Mouse (Mus musculus) kidney, postnatal 14 days (tissue): ENCODE measurements around the gene Ctu1.
"Not testable (repeated sequence)": the region's sequence is repeated elsewhere in the genome, so short reads cannot be mapped to it uniquely, and the experiment has no call there.

Experiments
- DNase-seq: peaks from one replicate; pipeline ENCODE4 v3.0.0; 2022; ENCODE audit warnings: mixed read lengths

Ctu1 gene

DNA sequence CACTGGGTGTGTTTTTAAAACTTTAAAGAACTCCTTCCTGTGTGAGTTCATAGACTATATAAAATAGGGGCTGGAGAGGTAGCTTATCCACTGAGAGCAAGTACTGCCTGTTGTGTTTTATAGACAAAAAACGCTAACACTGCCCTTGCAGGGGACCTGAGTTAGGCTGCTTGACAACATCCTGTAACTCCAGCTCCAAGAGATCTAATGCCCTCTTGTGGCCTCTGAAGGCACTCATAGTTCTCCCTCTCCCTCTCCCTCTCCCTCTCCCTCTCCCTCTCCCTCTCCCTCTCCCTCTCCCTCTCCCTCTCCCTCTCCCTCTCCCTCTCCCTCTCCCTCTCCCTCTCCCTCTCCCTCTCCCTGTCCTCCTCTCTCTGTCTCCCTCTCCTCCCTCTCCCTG lies 10.7 kb downstream of the Ctu1 start:
- DNase-seq, result not testable (repeated sequence)

DNA sequence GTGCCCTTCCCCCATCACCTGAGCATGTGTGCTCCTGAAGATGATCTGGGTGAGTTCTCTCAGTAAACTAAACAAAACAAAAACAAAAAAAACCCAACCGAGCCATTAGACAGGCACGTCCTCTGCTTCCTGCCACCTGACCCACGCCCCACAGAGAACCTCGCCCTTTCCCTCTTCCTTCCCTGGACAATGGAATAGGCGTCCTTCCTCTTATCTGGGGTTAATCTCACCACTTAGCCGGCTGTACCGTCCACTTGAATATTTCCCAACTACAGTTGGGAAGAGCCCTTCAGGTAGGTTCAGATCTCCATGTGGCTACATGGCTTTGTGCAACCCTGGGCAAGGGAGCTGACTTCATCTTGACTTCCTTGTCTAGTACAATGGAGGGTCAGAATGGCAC lies 13.3 kb downstream of the Ctu1 start:
- no peak for DNase-seq

DNA sequence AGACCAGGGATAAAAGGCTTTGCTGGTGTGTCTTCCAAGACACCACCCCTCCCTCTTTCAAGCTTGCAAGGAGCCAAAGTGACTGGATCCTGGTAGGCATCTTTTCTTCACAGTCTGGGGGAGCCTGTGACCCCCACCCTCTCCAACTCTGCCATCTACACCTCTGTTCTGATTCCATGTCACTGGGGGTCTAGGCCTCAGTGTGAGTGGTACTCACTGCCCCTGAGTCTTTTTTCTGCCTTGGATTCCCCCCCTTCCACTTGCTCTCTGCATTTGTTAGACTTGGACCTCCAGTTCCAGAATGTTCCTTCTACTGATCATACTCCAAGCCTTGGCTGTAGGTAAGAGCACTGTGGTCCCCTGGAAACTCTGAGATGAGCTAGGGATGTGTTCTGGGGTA lies 18.3 kb downstream of the Ctu1 start, which contains the start of gene Klk14:
Klk14 (plus strand) TSS at position 301 of the 400 bp plus-strand sequence.
- DNase-seq, result no peak

DNA sequence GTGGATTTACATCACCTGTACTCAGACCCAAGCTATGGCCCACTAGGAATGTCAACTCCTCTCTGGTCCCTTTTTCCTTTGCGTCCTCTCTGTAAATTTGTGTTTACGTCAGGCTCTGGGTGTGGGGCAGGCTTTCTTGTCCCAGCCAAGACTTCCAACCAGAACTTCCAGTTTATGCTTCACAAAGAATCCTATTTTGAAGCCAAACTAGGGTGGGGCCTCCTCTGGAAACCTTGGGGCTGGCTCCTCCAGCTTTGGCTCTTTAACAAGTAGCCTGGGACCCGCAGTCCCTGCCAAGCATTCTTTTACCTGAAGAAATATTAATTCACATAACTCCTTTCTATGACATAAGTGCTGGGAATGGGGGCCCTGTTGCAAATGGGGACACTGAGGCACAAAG lies 38.2 kb downstream of the Ctu1 start:
- no peak for DNase-seq

DNA sequence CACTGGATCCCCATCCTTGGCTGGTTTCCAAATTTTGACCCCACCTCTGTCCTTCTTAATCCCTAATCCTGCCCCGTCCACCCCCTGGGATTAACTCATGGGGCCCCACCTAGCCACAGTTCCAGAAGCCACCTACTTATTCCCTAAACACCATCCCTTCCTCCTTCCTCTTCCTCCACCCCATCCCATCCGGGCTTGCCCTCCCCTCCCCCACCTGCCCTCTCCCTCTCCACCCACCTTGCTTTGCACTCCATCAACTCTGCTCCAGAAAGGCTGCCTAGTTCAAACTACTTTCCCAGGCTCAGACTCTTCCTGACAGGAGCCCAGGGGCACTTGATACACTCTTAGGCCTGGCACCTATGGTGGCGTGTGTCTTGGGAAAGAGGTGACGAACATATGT lies 40.5 kb downstream of the Ctu1 start, which contains the start of gene Klk13:
Klk13 (plus strand) TSS at position 301 of the 400 bp plus-strand sequence.
- DNase-seq, result no peak

DNA sequence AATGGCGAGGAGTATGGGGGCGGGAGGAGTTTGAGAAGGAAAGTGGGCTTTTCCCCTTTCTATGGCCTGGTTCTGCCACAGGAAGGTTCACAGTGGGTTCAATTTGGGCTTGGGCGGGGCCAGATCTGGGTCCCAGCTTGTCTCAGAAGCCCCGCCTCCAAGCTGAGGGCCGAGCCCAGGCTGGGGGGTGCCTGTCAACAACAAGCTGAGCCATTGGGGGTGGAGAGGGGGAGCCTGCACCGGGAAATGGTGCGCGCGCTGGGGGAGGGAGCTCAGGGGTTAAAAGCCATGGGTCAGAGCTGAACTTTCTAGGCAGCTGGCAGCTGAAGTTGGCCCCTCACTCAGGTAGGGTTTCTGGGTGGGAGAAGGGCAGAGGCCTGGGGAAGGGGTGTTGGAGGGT lies 41.1 kb downstream of the Ctu1 start:
- DNase-seq, result no peak

DNA sequence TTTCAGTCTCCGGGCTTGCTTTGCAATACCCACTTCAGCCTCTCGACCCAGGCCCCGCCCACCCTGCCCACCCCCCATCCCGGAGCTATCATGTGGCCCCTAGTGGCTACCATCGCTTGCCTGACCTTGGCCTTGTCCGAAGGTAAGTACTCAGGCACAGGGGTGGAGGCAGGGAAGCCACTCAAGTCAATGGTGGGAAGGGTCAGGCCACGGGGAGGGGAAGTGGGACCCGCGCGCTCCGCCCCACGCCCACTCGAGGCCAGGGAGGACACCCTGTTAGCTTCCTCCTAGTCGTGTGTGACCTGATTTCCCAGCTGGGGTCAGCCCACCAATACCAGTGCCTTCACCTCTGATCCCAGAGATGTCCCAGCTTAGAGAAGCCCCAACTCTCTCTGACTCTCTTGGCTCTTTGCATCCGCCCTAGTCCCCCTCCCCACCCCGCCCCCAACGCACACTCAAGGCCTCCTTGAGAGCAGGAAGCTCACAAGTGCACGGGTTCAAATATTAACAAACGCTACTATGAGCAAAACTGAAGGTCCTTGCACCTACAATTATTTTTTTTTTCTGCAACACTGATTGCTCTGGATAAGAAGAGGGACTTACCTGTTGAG lies 42.0 kb downstream of the Ctu1 start:
- no peak for DNase-seq
